Mouse (Mus musculus): Measurements from ENCODE around the gene Eya2. TPM values are rescaled to one million over a fixed set of nuclear protein-coding genes. Genes with fewer than 3 reads are reported as not detected.

The Eya2 gene
- polyA plus RNA-seq, 1 experiment from 2014 or later: not detected

GRCm38 (mm10) chr2:165745306-165746098, 150.7 kb downstream of the Eya2 start:
- Histone ChIP-seq H3K27me3 (no peaks in the 10 kb centered on the region), H3K4me1 (replicated peaks) (no peaks in the 10 kb centered on the region), H3K4me3 (replicated peaks) (no peak overlapping the region), H3K27ac (replicated peaks) (no peak overlapping the region), H3K36me3 (replicated peaks) (no peaks in the 10 kb centered on the region), H3K4me2 (no peak overlapping the region), H3K9ac (no peak overlapping the region), H3K9me3 (replicated peaks) (no peaks in the 10 kb centered on the region)
- WGBS (ENCODE audit: insufficient replicate concordance): 70% methylated on average over 18 of the region's 18 CpGs
- no peak for ATAC-seq (ENCODE audit: insufficient read depth)

GRCm38 (mm10) chr2:165747975-165748374, 153.1 kb downstream of the Eya2 start:
- Histone ChIP-seq H3K9me3 (replicated peaks) (no peaks in the 10 kb centered on the region), H3K27ac (replicated peaks) (no peak overlapping the region)

GRCm38 (mm10) chr2:165748426-165748825, 153.6 kb downstream of the Eya2 start:
- Histone ChIP-seq H3K4me2 (no peak overlapping the region), H3K9me3 (replicated peaks) (no peaks in the 10 kb centered on the region), H3K27ac (replicated peaks) (no peak overlapping the region), H3K36me3 (replicated peaks) (no peaks in the 10 kb centered on the region), H3K9ac (no peak overlapping the region), H3K4me1 (replicated peaks) (no peaks in the 10 kb centered on the region), H3K4me3 (replicated peaks) (no peak overlapping the region), H3K27me3 (no peaks in the 10 kb centered on the region)
- 35% methylated on average over 11 of the region's 11 CpGs for WGBS (ENCODE audit: insufficient replicate concordance)
- no peak for ATAC-seq (ENCODE audit: insufficient read depth)

More at GRCm38 (mm10) chr2:165747975-165748374, 153.1 kb downstream of the Eya2 start:
- no peak overlapping the region for H3K4me2 ChIP-seq
- no peaks in the 10 kb centered on the region for H3K36me3 ChIP-seq (replicated peaks)
- no peak overlapping the region for H3K9ac ChIP-seq
- no peaks in the 10 kb centered on the region for H3K4me1 ChIP-seq (replicated peaks)
- 49% methylated on average over 7 of the region's 7 CpGs for WGBS (ENCODE audit: insufficient replicate concordance)
- no peak for ATAC-seq (ENCODE audit: insufficient read depth)
- no peaks in the 10 kb centered on the region for H3K27me3 ChIP-seq
- H3K4me3 ChIP-seq (replicated peaks): no peak overlapping the region

GRCm38 (mm10) chr2:165751068-165751467, 156.2 kb downstream of the Eya2 start:
- Histone ChIP-seq H3K9ac (no peak overlapping the region), H3K9me3 (replicated peaks) (no peaks in the 10 kb centered on the region), H3K27ac (replicated peaks) (no peak overlapping the region), H3K4me3 (replicated peaks) (no peak overlapping the region), H3K4me1 (replicated peaks) (no peaks in the 10 kb centered on the region), H3K27me3 (no peaks in the 10 kb centered on the region), H3K4me2 (no peak overlapping the region), H3K36me3 (replicated peaks) (no peaks in the 10 kb centered on the region)
- WGBS (ENCODE audit: insufficient replicate concordance): 22% methylated on average over 7 of the region's 7 CpGs
- no peak for ATAC-seq (ENCODE audit: insufficient read depth)

DNA sequence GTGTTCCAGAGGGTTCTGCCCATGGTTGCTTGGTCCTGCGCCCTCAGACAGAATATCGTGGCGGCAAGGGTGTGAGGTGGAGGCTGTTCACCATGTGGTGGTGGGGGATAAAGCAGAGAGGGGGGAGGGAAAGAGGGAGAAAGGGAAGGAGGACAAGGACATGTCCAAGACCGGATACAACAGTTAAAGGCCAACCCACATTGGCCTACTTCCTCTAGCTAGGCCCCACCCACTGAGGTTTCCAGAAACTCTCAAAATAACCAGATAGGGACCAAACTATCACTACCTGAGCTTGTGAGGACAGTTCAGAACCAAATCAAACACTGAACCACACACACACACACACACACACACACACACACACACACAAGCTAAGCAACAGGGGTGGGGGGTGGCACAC, 157.9 kb downstream of the Eya2 start:
- WGBS (ENCODE audit: insufficient replicate concordance): 37% methylated on average over 4 of the region's 4 CpGs
- no peak overlapping the region for H3K4me2 ChIP-seq

GRCm38 (mm10) chr2:165757799-165758198, 163.0 kb downstream of the Eya2 start:
- no peak for ATAC-seq (ENCODE audit: insufficient read depth)
- Histone ChIP-seq H3K9me3 (replicated peaks) (no peaks in the 10 kb centered on the region), H3K4me3 (replicated peaks) (no peak overlapping the region), H3K27me3 (no peaks in the 10 kb centered on the region), H3K4me2 (no peak overlapping the region), H3K4me1 (replicated peaks) (no peaks in the 10 kb centered on the region), H3K27ac (replicated peaks) (no peak overlapping the region), H3K9ac (no peak overlapping the region), H3K36me3 (replicated peaks) (no peaks in the 10 kb centered on the region)
- 69% methylated on average over 15 of the region's 15 CpGs for WGBS (ENCODE audit: insufficient replicate concordance)

More for the DNA sequence above, 157.9 kb downstream of the Eya2 start:
- Histone ChIP-seq H3K27ac (replicated peaks) (no peak overlapping the region), H3K9ac (no peak overlapping the region), H3K4me3 (replicated peaks) (no peak overlapping the region), H3K4me1 (replicated peaks) (no peaks in the 10 kb centered on the region), H3K27me3 (no peaks in the 10 kb centered on the region), H3K36me3 (replicated peaks) (no peaks in the 10 kb centered on the region), H3K9me3 (replicated peaks) (no peaks in the 10 kb centered on the region)
- no peak for ATAC-seq (ENCODE audit: insufficient read depth)

- no peaks in the 10 kb centered on the region for H3K27me3 ChIP-seq
- H3K9me3 ChIP-seq (replicated peaks): no peaks in the 10 kb centered on the region
- H3K27ac ChIP-seq (replicated peaks): no peak overlapping the region
- ATAC-seq (ENCODE audit: insufficient read depth): no peak
- 13% methylated on average over 5 of the region's 5 CpGs for WGBS (ENCODE audit: insufficient replicate concordance)
- no peak overlapping the region for H3K4me2 ChIP-seq
- no peak overlapping the region for H3K4me3 ChIP-seq (replicated peaks)
- H3K4me1 ChIP-seq (replicated peaks): no peaks in the 10 kb centered on the region
- H3K36me3 ChIP-seq (replicated peaks): no peaks in the 10 kb centered on the region
- no peak overlapping the region for H3K9ac ChIP-seq
Measured at GRCm38 (mm10) chr2:165758534-165758933, 163.7 kb downstream of the Eya2 start.

- WGBS (ENCODE audit: insufficient replicate concordance): 73% methylated on average over 13 of the region's 13 CpGs
- no peaks in the 10 kb centered on the region for H3K36me3 ChIP-seq (replicated peaks)
- no peak overlapping the region for H3K4me2 ChIP-seq
- ATAC-seq (ENCODE audit: insufficient read depth): no peak
- H3K9me3 ChIP-seq (replicated peaks): no peaks in the 10 kb centered on the region
- H3K4me3 ChIP-seq (replicated peaks): no peak overlapping the region
- no peaks in the 10 kb centered on the region for H3K4me1 ChIP-seq (replicated peaks)
- no peak overlapping the region for H3K9ac ChIP-seq
- no peak overlapping the region for H3K27ac ChIP-seq (replicated peaks)
- no peaks in the 10 kb centered on the region for H3K27me3 ChIP-seq
Measured at GRCm38 (mm10) chr2:165759421-165759985, 164.7 kb downstream of the Eya2 start.

DNA sequence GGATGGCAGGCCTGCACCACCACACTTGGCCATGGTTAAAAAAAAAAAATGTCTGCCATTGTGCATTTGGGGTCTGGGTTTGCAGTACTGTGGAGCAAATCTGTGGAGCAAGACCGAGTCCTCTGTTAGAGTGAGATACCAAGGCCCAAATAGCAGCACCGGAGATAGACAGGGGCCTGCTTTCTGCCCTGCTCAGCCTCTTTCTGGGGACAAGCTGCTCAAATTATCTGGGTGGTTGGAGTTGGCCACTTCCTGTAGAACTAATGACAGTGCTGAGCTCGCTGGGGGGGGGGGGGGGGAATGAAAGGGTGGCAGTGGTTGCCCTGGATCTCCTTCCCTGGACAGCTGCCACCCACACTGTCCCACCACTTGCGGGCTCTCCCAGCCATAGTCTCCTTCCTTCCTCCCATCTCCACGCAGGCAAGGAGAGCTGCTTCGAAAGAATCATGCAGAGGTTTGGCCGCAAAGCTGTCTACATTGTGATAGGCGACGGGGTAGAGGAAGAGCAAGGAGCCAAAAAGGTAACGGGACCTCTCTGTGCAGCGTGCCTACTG, 174.1 kb downstream of the Eya2 start:
- WGBS (ENCODE audit: insufficient replicate concordance): 13% methylated on average over 11 of the region's 11 CpGs
- Histone ChIP-seq H3K27ac (replicated peaks) (no peak overlapping the region), H3K36me3 (replicated peaks) (no peaks in the 10 kb centered on the region), H3K4me1 (replicated peaks) (no peaks in the 10 kb centered on the region), H3K27me3 (no peaks in the 10 kb centered on the region), H3K4me2 (no peak overlapping the region), H3K9me3 (replicated peaks) (no peaks in the 10 kb centered on the region), H3K4me3 (replicated peaks) (no peak overlapping the region), H3K9ac (no peak overlapping the region)
- ATAC-seq (ENCODE audit: insufficient read depth): no peak

DNA sequence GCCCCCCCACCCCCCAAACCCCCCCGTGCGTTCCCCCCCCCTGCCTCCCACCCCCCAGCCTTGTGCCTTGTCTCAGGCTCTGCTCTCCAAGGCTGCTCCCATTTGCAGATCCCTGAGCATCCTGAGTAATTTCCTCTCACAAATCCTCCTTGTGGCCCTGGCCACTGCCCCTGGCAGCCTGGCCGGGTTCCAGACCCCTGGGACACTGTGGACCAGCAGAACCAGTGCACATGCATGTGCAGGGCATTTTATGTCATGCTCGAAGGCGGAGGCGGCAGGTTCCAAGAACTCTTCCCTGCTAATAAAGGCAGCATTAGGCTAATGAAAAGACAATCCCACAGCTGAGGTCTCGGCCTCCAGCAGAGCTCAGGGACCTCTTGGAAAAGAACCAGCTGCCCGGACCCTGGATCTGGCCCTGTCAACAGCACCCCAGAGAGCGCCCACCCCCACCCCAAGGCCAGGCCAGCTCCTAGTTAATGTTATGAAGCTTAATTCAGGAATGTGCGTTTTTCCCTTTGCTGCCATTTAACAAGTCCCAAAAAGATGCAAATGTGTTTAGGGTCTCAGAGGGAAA, 174.6 kb downstream of the Eya2 start:
- Histone ChIP-seq H3K27me3 (no peaks in the 10 kb centered on the region), H3K4me2 (no peak overlapping the region), H3K9ac (no peak overlapping the region), H3K9me3 (replicated peaks) (no peaks in the 10 kb centered on the region), H3K4me3 (replicated peaks) (no peak overlapping the region), H3K27ac (replicated peaks) (no peak overlapping the region), H3K36me3 (replicated peaks) (no peaks in the 10 kb centered on the region), H3K4me1 (replicated peaks) (no peaks in the 10 kb centered on the region)
- 53% methylated on average over 10 of the region's 10 CpGs for WGBS (ENCODE audit: insufficient replicate concordance)
- ATAC-seq (ENCODE audit: insufficient read depth): no peak

- Histone ChIP-seq H3K9me3 (replicated peaks) (no peaks in the 10 kb centered on the region), H3K36me3 (replicated peaks) (peaks cover 22% of the 10 kb centered on the region), H3K27me3 (no peaks in the 10 kb centered on the region), H3K4me3 (replicated peaks) (no peak overlapping the region), H3K4me2 (no peak overlapping the region), H3K27ac (replicated peaks) (no peak overlapping the region), H3K4me1 (replicated peaks) (no peaks in the 10 kb centered on the region), H3K9ac (no peak overlapping the region)
- ATAC-seq (ENCODE audit: insufficient read depth): no peak
- 26% methylated on average over 6 of the region's 6 CpGs for WGBS (ENCODE audit: insufficient replicate concordance)
Measured at GRCm38 (mm10) chr2:165778927-165779326, 184.1 kb downstream of the Eya2 start.
